Mouse (Mus musculus): ENCODE measurements around the gene Slc6a15.

Slc6a15 gene

DNA sequence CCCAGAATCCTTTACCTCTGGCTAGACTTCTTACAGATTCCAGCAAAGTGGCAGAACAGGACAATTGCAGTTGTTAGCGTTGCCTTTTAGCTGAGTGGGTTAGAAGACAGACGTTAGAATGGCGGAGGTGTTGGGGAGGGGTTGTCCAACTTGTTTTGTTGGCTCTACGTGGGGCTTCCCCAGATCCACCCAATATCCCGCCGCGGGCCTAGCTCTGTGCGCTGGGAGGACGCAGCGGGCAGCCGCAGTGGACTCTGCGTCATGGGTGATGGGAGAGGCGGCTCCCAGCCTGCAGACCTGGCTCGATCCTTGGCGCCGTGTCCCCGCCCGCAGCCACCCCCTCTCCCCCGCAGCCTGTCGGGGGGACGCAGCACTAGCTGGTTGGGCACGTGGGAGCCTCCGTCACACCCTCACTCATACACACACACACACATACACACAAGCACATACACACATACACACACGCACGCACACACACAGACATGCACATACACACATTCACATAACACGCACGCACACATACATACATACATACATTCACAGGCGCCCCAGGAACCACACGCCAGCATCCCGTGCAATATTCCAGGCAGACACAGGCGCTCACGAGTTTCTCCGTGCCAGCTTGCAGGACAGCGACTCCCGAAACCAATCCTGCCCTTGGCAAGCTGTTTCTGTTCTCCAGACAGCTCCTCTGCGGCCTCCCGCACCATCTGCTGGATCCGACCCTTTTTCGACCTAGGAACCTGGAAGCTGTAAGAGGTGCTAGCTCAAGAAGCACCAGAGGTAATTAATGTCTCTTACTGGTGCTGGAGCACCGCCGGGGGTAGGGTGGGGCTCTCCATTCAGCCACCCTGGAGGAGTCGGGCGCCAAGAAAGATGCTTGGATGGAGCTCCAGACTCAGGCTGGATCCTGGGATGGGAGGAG, at the start of gene Slc6a15:
Gene Slc6a15, plus strand, starts transcription at position 413 of the 925 bp plus-strand sequence.
- DNase-seq, result peak; percentile 9

- no peak for DNase-seq
Observed at GRCm38 (mm10) chr10:103321941-103322340, 45.6 kb upstream of the Slc6a15 start.

DNA sequence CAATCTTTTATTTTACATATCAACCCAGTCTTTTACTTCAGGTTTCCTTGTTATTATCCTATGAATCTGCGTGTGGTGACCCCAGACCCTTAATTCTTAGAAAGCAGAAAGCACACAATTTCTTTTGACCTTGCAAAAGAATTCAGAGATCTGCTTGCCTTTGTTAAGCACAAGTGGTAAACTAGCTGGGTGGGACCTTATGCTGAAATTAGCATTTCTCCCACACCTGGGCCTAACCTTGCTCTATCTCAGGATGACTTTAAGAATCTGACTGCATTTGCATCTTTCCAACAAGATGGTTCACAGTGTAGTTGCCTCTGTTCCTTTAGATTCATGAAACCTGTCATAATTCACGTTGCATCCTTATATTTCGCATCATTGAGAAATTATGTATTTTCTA, 44.2 kb upstream of the Slc6a15 start:
- DNase-seq, result no peak

GRCm38 (mm10) chr10:103334306-103334705, 33.3 kb upstream of the Slc6a15 start:
- peak; percentile 44 for DNase-seq

DNA sequence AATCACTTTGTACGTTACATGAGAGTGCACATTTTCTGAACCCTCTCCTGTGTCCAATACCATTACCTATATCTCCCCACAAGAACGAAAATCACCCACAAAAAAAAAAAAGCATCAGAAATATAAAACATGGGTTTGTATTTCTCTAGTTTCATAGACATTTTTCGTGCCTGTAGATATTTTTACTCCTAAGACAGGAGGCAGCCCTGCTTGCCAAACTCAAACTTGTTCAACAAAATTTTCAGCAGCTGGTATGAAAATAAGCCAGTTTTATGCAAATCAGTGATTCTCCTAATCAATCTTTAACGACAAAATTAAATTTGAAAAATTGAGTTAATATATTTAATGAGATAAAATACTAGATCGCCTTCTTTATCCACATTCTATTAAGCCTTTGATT, 27.7 kb upstream of the Slc6a15 start:
- no peak for DNase-seq

DNA sequence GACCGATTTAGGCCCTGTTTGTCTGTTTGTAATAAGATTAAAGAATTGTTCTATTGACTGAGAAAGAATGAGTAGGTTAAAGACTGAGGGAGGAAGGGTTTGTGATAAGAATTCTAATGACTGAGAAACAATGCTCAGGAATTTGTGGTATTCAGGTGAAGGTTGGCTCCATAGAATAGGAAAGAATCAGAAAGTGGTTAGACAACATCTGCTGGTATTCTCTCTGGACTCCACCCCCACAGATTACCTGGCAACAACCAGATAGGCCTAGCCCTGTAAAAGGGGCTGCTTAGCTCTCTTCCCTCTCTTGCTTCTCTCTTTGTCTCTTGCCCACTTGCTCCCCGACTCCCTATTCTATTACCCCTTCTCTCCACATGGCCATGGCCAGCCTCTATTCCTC, 20.8 kb upstream of the Slc6a15 start:
- no peak for DNase-seq

GRCm38 (mm10) chr10:103368296-103369080, 905 bp downstream of the Slc6a15 start:
- peak; percentile 1 for DNase-seq

DNA sequence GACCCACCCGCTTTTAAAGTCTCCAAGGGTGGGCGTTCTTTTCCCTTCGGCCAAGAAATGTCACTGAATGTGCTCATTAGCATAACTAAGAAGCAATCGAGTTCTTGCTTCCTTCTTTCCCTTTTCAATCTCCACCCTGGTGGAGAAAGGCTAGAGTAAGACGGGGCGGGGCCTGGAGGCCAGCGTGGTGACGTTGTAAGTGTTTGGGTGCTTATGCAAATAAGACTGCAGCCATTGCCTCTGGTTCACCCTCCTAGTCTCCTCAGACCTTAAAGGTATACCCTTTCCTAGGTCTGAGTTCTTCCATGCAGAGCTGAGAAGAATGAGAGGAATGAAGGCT, 1.5 kb downstream of the Slc6a15 start:
- DNase-seq, result peak; percentile 83

- peak; percentile 46 for DNase-seq
Observed at GRCm38 (mm10) chr10:103402171-103402570, 34.6 kb downstream of the Slc6a15 start.

DNA sequence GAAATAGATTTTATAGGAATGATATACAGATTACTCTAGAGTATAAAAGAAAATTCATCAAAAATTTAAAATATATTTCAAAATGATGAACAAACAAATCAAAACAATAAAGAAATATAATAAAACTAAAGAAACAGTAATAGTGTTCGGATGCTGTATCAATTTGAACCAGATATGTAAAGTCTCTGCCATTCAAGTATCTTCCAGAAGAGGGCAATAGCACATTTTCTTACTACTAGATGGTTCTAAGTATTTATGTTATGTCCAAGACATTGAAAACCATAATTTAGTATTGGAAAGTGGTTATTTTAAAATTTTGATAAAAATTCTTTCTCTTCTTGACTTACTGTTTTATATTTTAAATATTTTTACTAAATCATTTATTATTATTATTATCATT, 60.1 kb downstream of the Slc6a15 start:
- DNase-seq, result no peak

DNA sequence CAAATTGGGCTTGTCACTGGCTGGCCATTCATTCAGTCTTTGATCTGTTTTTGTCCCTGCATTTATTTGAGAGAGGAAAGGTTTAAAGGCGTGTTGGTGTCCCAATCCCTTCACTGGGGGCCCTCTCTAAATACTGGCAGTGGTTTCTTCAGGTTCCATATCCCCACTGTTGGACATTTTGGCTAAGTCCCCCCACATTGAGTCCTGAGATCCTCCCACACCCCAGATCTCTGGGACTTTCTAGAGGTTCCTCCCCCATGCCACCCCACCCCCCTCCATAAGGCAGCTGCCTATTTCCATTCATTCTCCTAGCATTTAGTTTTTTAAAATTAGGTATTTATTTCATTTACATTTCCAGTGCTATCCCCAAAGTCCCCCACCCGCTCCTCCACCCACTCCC, 75.0 kb downstream of the Slc6a15 start:
- no peak for DNase-seq

GRCm38 (mm10) chr10:103443070-103443469, 75.5 kb downstream of the Slc6a15 start:
- peak; percentile 58 for DNase-seq

GRCm38 (mm10) chr10:103448340-103448739, 80.8 kb downstream of the Slc6a15 start:
- no peak for DNase-seq

- DNase-seq, result no peak
Observed at GRCm38 (mm10) chr10:103457896-103458295, 90.3 kb downstream of the Slc6a15 start.

Data from lung, postnatal 36 days (tissue).